Mouse (Mus musculus): ENCODE results near the gene Hpn.

The Hpn gene

GRCm38 (mm10) chr7:31140941-31141340 lies 25.9 kb upstream of the Hpn start:
- no peak for DNase-seq (ENCODE audit: low spot score)

- DNase-seq (ENCODE audit: low spot score): no peak
Measured at GRCm38 (mm10) chr7:31140302-31140701, 25.2 kb upstream of the Hpn start.

GRCm38 (mm10) chr7:31139765-31140164 lies 24.7 kb upstream of the Hpn start:
- peak; percentile 73 for DNase-seq (ENCODE audit: low spot score)

GRCm38 (mm10) chr7:31135717-31136116 lies 20.6 kb upstream of the Hpn start:
- DNase-seq (ENCODE audit: low spot score): no peak

- DNase-seq (ENCODE audit: low spot score): no peak
Measured at GRCm38 (mm10) chr7:31131866-31132265, 16.8 kb upstream of the Hpn start.

- peak; percentile 76 for DNase-seq (ENCODE audit: low spot score)
Measured at GRCm38 (mm10) chr7:31130841-31131240, 15.8 kb upstream of the Hpn start.

GRCm38 (mm10) chr7:31130197-31130596 lies 15.1 kb upstream of the Hpn start:
- DNase-seq (ENCODE audit: low spot score): no peak

GRCm38 (mm10) chr7:31128157-31128705 lies 13.1 kb upstream of the Hpn start:
- DNase-seq (ENCODE audit: low spot score): no peak

- DNase-seq (ENCODE audit: low spot score): no peak
Measured at GRCm38 (mm10) chr7:31126851-31127724, 12.0 kb upstream of the Hpn start, which contains the start of gene Scn1b. Gene Scn1b, minus strand, starts transcription at chr7:31127003.

GRCm38 (mm10) chr7:31126211-31126751 lies 11.2 kb upstream of the Hpn start:
- no peak for DNase-seq (ENCODE audit: low spot score)

- no peak for DNase-seq (ENCODE audit: low spot score)
Measured at GRCm38 (mm10) chr7:31125116-31125515, 10.0 kb upstream of the Hpn start.

- DNase-seq (ENCODE audit: low spot score): no peak
Measured at GRCm38 (mm10) chr7:31124381-31124780, 9.3 kb upstream of the Hpn start.

GRCm38 (mm10) chr7:31123697-31124096 lies 8.6 kb upstream of the Hpn start:
- no peak for DNase-seq (ENCODE audit: low spot score)

GRCm38 (mm10) chr7:31122641-31123631 lies 7.8 kb upstream of the Hpn start:
- DNase-seq (ENCODE audit: low spot score): no peak

- DNase-seq (ENCODE audit: low spot score): no peak
Measured at GRCm38 (mm10) chr7:31119556-31119955, 4.5 kb upstream of the Hpn start.

GRCm38 (mm10) chr7:31118486-31118885 lies 3.4 kb upstream of the Hpn start:
- DNase-seq (ENCODE audit: low spot score): no peak

- no peak for DNase-seq (ENCODE audit: low spot score)
Measured at GRCm38 (mm10) chr7:31117465-31117864, 2.4 kb upstream of the Hpn start.

GRCm38 (mm10) chr7:31116721-31117145 lies 1.6 kb upstream of the Hpn start:
- no peak for DNase-seq (ENCODE audit: low spot score)

- DNase-seq (ENCODE audit: low spot score): no peak
Measured at GRCm38 (mm10) chr7:31115587-31116043, 525 bp upstream of the Hpn start.

GRCm38 (mm10) chr7:31114646-31115045 lies 444 bp downstream of the Hpn start:
- no peak for DNase-seq (ENCODE audit: low spot score)

GRCm38 (mm10) chr7:31113800-31114199 lies 1.3 kb downstream of the Hpn start:
- DNase-seq (ENCODE audit: low spot score): no peak

- no peak for DNase-seq (ENCODE audit: low spot score)
Measured at GRCm38 (mm10) chr7:31112036-31112435, 3.1 kb downstream of the Hpn start.

Data from T-cell, adult 2 months (primary cell).